Mouse (Mus musculus) layer of hippocampus, adult 9-11 months (tissue): ENCODE measurements around the gene Ankrd55.
A peak's percentile ranks its signal among the peaks of the same experiment; 100 is the strongest.
"Not testable (repeated sequence)": the region's sequence is repeated elsewhere in the genome, so short reads cannot be mapped to it uniquely, and the experiment has no call there.

Experiments
- DNase-seq: peaks from one replicate; pipeline ENCODE4 v3.0.0; 2022

Gene Ankrd55

DNA sequence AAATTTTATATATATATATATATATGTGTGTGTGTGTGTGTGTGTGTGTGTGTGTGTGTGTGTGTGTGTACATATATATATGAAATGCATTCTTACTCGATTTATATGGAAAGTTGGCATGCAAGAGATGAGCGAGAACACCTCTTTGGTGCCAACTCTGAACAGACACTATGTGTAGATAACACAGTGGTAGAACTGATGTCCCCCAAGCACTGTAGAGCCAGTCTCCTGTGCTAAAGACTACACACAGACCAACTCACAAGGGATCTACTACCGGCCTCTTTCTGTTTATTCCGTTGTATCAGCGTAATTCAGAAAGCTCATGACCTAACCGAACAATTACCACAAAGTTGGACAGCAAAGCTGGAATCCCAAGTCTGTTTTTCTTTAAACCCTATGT lies 6.2 kb downstream of the Ankrd55 start:
- DNase-seq, result no peak

DNA sequence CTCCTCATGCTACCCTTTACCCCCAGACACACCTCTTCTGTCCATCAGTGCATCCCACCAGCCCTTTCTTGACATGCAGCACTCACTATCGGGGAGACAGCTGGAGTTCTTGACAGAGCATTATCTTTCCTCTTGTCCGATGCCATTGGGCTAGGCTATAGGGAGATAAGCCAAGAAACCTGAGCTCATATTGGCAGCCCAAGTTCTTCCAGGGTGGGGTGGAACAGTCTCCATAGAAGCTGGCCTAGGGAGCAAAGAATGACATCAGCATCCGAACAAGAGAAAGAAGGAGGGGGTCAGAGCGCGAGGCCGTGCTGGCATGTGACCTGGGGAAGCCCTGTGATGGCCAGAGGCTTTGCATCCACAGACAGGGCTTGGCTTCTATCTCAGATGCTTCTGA lies 9.5 kb downstream of the Ankrd55 start:
- DNase-seq, result no peak

DNA sequence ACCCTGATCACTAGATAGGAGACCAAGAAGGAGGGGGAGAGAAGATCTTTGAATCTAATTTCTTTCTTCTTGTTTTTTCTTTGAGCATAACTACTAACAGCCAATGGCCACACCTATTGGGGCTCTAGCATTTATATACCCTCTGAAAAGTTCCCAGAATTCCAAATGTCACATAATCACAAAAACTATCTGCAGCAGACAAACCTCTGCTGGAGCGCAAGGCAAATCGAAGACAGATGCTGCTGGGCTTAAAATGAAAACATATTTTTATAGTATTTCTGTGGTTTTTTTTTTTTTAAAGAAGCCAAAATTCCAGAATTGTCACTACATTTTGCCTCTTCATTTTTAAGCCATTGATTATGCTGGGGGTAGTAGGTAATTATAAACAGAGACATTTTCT lies 15.2 kb downstream of the Ankrd55 start:
- DNase-seq, result no peak

DNA sequence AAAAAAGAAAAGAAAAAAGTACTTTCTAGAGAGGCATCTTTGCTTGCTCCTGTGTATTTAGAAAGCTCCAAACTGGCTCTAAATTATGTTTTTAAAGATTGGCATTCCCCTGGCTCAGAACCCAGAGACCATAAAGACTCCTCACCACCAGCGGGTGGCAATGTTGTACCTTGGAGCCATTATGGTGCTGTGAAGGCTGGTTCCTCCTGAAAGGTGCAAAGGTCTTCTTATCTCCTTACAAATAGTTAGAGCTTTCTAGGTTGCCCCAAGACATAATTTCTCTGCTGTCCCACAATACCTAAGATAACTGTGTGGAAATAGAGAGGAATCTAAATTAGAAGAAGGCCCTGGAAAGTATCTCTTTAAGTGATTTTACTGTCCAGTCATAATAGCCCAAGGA lies 20.4 kb downstream of the Ankrd55 start:
- DNase-seq, result no peak

DNA sequence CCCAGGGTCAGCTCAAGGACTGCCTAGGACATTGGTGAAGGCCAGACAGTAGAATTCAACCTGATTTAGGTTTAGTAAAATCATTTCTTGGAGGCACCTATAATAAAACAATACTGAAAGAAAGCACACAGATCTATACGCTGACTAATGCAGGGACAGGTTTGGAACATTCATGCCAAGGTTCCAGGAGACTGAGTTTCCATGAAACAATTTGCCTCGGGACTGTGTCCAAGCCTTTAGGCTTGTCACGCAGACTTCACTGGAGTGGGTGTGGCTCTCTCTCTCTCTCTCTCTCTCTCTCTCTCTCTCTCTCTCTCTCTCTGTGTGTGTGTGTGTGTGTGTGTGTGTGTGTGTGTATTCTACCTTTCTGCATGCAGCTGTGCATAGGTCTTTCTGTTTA lies 23.4 kb downstream of the Ankrd55 start:
- DNase-seq, result not testable (repeated sequence)

DNA sequence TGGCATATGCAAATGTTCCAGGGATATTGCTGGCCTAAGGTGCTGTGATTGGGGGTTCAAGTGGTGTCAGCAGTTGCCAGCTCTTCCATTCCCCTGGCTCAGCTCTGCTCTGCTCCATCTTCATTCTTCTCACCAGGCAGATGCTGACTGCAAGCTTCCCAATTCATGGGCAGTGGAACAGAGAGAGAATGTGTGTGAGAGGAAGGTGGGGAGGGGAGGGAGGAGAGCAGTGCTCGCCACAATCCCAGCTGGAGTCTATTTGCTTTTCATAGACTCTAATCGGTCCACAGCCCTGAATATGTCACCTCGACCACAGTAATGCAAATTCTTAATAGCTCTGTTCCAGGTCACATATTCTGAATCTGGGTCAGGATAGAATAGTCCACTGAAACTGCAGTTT lies 27.2 kb downstream of the Ankrd55 start:
- no peak for DNase-seq

DNA sequence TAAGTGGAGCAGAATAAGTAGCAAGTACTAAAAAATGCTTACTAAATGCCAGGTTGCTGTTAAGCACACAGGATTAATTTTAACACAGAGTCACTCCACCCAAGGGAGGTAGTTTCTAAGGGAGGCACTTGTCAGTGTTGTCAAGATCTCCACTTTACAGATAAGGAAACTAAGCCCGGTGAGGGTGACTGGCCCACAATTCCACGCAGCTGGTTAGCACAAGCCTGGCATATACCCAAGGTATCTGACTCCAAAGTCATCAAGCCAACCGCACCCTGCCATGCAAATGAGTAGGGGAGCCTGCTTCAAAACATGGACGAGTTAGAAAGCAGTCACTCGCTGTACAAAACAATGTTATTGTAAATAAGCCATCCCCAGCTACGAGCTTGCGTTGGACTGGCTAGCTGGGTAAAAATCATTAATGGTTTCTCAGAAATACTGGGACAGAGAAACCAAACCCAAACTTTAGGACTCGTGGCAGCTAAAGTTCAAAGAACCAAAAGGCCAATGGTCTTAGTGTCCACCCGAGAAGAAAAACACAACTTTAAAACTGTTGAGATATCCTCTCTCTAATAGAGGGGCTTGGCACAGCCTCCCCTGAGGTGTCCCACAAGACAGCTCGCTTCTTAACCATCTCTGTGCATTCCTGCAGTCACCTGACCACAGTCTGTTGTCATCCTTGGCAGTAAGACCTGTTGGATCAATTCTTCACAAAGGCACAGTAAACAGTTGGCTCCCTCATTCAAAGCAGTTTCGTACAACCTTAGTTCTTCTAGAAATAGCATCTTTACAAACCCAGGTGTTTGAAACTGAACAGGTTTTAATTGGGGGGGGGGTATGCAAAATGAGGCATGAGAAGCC lies 28.6 kb downstream of the Ankrd55 start:
- no peak for DNase-seq

DNA sequence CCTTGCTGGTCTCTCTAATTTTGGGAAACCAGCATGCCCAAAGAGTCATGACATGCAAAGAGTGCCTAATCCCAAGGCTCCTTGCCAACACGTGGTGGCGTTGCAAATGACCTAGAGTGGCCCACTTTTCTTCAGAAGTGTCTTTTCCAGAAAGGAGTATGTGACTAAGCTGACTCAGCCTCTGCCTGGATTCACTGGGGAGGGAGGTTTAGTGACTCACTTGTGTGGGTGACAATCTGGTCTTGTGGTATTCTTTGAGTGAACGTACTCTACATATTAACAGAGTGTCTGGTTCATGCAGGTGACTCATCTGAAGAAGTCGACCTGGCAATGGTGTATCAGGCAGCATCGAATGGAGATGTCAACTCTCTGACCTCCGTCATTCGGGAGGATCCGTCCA lies 29.9 kb downstream of the Ankrd55 start:
- peak; percentile 38 for DNase-seq

DNA sequence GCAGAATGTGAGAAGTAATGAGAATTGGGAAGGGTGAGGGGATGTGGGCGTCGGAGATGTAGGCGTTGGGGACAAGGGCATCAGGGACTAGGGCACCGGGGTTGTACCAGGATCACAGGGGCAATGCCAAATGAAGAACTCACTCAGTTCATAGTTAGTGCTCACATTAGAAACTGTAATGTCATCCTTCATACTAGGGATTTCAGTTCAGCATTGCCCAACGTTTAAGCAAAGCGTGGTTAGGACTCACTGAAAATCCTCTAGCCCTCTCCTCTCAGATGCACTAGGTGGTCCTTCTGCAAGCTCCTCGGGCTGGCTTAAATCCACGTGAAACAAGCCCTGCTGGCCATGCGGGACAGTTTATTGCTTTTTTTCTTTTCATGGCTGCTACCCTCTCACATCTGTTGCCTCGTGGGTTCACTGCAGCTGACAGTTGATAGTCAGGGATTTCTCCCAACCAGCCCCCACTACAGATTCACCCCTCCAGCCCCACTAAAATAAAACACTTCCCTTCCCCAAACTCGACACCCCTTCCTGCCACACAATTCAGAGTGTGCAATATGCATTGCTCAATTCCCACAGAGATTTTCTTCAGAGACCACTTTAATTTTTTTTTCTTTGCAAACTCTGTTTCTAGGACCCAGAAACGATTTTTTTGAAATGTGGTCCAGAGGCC lies 35.5 kb downstream of the Ankrd55 start:
- no peak for DNase-seq

DNA sequence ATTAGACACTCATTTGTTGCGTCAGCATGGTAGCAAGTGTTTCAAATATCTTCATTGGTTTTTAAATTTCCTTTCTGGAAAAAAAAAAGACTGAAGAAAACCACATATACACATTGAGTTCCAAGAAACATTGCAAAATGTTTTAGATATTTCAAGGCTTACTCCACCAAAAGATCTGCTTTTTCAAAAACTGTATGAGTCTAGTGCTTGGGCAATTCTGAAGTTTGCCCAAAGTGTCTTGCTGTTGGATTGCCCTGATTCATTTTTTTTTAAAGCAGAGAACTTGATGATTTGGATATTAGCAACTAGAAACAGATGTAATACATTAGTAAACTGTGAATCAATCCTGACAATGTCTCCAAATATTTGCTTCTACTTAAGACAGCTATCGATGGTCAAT lies 36.9 kb downstream of the Ankrd55 start:
- DNase-seq, result no peak

DNA sequence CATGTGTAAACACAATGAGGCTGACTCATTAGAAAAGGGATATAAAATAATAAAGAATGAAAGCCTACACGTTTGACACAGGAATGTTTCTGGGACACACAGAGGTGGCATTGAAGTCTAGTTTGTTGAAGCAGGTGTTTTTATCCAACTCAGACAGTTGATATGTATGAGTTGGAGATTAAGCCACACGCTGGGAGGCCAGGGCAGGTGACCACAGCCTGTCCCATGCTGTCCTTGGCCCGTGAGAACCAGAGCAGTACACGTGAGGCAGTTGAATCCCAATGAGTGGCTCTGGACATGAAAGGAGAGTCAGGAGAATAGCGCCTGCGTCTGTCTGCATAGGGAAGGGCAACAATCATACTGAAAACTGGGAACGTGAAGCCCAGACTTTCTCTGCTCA lies 38.2 kb downstream of the Ankrd55 start:
- no peak for DNase-seq

DNA sequence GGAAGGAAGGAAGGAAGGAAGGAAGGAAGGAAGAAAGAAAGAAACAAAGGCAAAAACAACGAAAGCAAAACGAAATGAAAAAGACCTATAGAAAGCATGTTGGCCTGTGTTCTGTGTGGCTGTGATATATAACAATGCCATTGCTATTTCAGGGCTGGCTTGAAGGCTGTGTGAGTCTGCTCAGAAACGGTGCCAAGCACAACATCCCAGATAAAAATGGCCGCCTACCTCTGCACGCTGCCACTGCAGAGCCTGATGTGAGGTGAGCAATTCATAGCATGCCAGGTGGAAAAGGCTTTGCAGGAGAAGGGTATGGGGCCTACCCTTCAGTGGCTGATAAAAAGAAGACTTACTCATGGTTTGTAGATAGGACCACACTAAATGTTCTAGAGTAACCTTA lies 38.7 kb downstream of the Ankrd55 start:
- no peak for DNase-seq

DNA sequence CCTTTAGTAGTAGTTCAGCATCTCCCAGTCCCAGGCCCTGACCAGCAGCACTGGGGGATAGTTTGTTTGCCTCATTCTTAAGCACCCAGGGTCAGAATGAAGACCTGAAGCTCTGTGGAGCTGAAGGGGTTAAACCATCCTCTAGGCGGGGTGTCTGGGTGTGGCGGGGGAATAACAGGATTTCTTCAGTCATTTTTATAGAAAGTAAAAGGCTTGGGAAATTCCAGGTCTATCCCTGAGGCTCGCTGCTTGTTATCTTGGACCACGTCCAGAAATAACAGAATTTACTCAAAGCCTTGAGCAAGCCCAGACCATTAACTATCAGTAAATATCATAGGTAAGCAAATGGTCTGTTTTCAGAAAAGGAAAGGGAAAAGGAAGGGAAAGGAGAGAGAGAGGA lies 39.3 kb downstream of the Ankrd55 start:
- DNase-seq, result no peak

DNA sequence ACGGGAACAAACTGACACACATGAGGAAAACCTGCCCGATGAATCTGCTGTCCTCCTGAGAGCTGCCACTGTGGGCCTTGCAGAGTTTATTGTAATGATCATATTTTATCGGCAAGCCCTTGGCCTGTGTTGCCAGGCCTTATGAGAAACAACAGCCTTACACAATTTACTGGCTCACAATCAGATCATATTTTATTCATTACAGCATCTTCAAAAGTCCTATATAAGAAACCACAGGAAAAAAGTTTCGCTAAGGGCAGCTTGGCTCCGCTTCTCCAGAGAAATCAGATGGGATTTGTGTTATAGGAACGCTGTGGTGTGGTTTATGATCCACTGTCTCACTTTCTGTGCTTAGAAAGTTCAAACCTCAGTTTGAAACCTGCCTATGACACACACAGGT lies 42.0 kb downstream of the Ankrd55 start:
- DNase-seq, result no peak

DNA sequence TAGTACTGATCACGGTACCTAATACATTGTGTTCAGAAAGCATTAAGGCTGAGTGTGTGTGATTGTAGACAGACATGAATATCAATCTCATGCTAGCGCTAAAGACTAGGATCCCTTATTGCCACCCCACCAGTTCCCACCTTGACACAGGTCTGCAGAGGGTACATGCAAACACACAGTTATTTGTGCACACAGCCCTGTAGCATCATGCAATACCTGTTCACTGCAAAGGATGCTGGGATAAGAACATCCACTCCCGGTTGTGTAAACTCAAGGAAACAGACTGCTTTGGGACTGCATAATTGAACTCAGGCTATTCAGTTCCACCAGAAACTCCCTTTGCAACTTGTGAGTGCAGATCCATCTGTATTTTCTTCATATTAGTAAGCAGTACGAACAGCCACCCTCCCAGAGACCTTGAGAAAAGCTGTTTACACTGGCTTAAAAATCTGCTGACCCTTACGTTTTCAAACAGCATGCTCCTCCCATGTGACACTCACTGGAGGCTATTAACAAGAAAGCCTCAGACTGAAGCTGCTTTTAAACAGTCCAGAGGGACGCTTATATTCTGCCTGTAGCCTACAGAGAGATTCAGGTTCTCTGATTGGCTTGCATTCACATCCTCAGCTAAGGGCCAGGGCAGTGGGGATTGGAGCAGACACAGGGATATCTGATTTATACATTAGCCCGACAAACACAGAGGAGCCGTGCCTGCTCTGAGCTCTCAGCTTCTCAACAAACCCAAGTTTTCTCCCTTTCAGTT lies 42.8 kb downstream of the Ankrd55 start:
- DNase-seq, result peak; percentile 39

DNA sequence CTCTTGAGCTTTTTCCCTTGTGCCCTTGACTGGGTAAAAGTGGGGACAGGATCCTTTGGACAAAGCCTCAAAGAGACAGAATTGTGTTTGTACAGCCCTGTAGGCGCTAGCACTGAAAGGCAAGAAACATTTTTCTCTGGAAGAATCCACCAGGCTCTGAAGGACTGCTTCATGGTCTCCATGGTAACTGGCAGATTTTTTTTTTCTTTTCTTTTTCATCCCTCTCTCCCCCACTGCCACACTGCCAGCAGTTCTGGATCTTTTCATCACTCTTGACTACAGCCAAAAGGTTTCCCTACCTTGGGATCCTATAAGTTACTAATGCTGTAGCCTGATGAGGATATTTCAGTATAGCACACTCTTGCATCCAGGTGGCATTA lies 43.4 kb downstream of the Ankrd55 start:
- DNase-seq, result no peak

DNA sequence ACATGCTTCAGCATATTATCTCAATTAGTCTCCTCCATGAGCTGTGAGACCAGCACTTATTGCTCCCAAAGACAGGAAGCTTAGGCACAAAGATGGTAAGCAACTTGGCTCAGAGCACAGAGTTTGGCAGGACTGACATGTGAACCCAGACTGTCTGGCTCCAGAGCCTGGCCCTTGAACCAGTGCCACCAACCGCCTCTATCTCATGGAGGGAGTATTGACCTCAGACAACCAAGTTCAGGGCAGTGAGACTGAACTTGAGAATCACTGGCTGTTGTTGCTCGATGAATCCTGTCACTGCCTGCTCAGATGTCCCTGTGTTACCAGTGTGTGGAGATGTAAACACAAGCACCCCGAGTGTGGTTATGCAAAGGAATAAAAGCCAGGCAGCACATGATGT lies 47.3 kb downstream of the Ankrd55 start:
- no peak for DNase-seq

DNA sequence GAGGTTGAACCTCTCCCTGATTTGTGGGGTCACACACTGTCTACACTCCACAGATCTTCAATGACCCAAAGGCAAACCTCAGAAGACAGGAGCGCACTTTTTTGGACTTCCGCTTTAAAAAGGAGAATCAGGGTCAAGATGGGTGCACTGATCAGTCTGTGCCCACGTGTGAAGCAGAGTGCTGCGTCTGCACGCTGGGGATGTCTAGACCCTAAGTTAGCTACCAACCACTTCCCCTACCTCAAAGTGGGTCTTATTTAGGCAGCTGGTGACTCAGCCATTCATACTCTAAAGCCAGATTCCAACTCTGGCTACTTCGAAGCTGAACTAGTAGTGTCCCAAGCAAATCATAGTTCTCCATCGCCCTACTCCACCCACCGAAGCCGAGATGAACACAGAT lies 48.9 kb downstream of the Ankrd55 start:
- peak; percentile 84 for DNase-seq

DNA sequence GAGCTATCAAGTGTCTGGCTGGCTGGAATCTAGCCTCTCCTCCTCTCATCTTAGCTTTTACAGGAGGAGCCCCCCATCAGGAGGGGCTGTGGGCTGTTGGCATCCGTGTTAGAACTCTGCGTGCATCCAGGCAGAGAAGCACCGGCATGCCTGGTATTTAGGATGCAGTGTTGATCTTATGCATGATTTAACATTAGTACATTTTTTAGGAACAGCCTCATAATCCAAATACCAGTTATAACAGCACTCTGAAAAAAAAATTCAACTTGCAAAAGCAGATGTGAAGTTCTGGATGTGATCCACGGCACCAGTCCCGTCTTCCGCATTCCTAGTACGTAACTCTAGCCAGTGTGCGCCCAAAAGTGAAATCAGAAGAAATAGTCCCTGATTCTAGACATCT lies 52.0 kb downstream of the Ankrd55 start:
- DNase-seq, result no peak

DNA sequence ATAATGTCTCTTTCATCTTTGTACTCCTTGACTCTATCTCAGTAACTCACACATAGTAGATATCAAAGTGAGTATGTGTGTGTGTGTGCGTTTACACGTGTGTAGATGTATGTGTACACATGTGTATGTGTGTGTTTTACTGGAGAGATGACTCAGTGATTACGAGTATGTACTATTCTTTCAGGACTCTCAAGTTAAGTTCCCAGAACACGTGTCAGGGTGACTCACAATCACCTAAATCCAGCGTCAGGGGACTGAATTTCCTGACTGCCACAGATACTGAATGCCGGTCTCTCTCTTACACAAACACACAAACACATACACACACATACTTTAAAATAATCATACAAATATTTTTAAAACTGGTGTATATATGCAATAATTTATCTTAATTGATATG lies 52.5 kb downstream of the Ankrd55 start:
- DNase-seq, result no peak

DNA sequence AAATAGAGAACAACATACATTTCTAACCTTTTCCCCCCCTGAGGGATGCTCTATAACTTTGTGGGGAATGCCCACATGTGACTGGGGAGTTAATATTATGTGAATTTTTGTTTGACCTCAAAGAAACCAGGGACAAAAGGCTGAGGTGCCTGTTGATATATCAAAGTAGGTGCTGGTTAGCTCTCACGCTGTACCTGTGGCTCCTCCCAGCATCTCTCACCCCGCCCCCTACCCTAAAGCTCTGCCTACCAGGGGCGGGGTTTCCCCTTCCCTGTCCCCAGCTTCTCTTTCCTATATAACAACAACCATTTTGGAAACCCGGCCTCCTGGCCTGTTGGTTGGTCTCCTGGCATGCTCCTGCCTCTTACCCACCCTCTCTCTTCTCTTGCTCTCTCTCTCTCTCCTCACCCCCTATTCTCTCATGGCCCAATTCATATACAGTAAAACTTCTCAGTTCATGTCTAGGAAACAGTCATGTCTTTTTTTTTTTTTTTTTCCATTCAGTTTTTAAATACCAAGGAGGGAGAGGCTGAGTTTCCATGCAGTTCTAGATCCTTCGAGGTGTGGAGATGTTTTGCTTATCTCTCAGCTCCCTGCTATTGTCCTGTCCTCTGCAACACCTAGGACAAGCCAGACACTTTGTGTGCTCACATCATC lies 54.8 kb downstream of the Ankrd55 start:
- no peak for DNase-seq

DNA sequence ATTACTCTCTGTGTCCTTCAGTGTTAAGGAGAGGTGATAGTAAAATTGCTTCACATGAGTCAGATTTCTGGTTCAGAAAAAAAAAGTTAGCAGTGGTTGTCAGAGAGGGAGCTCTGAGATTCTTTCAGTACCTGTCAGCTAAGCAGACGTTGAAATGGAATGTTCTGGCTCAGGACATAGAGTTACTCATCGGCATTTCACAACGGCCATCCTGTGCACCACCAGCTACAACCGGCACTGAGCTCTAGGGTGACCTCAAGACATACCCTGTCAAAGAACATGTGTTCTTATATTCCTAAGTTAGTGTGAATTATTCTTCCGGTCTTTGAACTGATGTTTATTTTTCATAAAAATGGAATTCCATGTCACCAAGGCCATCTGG lies 55.4 kb downstream of the Ankrd55 start:
- DNase-seq, result no peak

DNA sequence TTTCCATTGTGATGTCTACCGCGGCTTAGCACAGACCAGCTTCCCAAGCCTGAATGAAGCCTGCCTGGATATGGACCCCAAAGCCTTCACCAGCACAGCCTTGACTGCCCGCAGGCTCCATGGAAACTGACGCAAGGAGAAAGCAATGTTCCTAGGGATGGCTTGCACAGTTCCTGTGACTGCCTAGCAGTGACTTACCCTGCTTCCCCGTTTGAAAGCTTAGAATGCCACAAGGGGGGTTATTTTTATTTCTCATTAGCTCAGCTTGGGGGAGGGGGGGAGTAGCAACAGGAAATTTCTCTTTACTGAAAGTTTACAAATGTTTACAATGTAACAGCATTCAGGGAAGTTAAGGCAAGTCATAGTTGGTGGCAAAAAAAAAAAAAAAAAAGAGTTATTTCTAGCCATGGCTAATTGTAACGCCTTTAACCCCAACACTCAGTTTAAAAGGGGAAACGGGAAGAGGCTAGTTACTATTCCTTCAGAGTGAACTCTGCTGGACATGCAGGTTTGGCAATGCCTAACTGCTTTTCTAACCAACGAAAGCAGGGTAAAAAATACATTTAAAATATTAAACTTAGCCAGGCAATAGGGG lies 56.1 kb downstream of the Ankrd55 start:
- DNase-seq, result peak; percentile 57
